Mouse (Mus musculus): Measurements from ENCODE around the gene Lpin2. TPM values are rescaled to one million over a fixed set of nuclear protein-coding genes. Genes with fewer than 3 reads are reported as not detected.

Gene Lpin2
- polyA plus RNA-seq, 1 experiment from 2014 or later: 41.8 TPM

- no peaks in the 10 kb centered on the region for H3K27me3 ChIP-seq
- 67% methylated on average over 1 of the region's 1 CpGs for WGBS
- H3K4me3 ChIP-seq: no peak overlapping the region
- no peak overlapping the region for H3K9ac ChIP-seq
- 0 out of 2 replicates have a peak, but pooled peaks cover 3% of the 10 kb centered on the region for H3K9me3 ChIP-seq
- H3K36me3 ChIP-seq: no peaks in the 10 kb centered on the region
- no peak for ATAC-seq (ENCODE audit: low FRiP score)
- H3K4me2 ChIP-seq: no peak overlapping the region
- no peak overlapping the region for H3K27ac ChIP-seq
- peaks cover 16% of the 10 kb centered on the region for H3K4me1 ChIP-seq (replicated peaks)
These were observed 11.1 kb downstream of the Lpin2 start for GRCm38 (mm10) chr17:71193485-71193884.

- Histone ChIP-seq H3K4me2 (no peak overlapping the region), H3K36me3 (no peaks in the 10 kb centered on the region), H3K9ac (no peak overlapping the region), H3K27ac (no peak overlapping the region), H3K4me1 (replicated peaks) (peaks cover 16% of the 10 kb centered on the region), H3K9me3 (0 out of 2 replicates have a peak, but pooled peaks cover 3% of the 10 kb centered on the region), H3K27me3 (no peaks in the 10 kb centered on the region), H3K4me3 (no peak overlapping the region)
- no peak for ATAC-seq (ENCODE audit: low FRiP score)
- 83% methylated on average over 3 of the region's 3 CpGs for WGBS
These were observed 12.7 kb downstream of the Lpin2 start for GRCm38 (mm10) chr17:71194906-71195632.

- Histone ChIP-seq H3K27me3 (no peaks in the 10 kb centered on the region), H3K4me3 (no peak overlapping the region), H3K9me3 (0 out of 2 replicates have a peak, but pooled peaks cover 3% of the 10 kb centered on the region), H3K9ac (no peak overlapping the region), H3K4me1 (replicated peaks) (peaks cover 21% of the 10 kb centered on the region), H3K4me2 (peak overlapping the region; percentile 22), H3K27ac (no peak overlapping the region), H3K36me3 (no peaks in the 10 kb centered on the region)
- no peak for ATAC-seq (ENCODE audit: low FRiP score)
- 60% methylated on average over 10 of the region's 10 CpGs for WGBS
These were observed 13.5 kb downstream of the Lpin2 start for GRCm38 (mm10) chr17:71195633-71196391.

DNA sequence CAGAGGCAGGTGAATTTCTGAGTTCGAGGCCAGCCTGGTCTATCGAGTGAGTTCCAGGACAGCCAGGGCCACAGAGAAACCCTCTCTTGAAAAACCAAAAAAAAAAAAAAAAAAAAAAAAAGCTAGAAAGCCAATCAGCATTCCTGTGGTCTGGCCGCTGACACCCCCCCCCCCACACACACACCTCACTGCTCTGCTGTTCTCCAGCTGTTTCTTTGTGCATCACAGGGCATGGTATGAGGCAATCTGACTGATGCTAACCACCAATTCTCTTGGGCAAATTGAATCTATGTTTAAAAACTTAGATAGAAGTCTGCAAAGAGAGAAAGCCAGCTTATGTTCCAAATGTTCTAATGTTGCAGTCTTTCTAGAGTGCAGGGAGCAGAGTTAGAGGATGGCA lies 14.1 kb downstream of the Lpin2 start:
- Histone ChIP-seq H3K9ac (no peak overlapping the region), H3K4me3 (no peak overlapping the region), H3K4me1 (replicated peaks) (peaks cover 21% of the 10 kb centered on the region), H3K36me3 (no peaks in the 10 kb centered on the region), H3K27me3 (no peaks in the 10 kb centered on the region), H3K9me3 (0 out of 2 replicates have a peak, but pooled peaks cover 3% of the 10 kb centered on the region), H3K4me2 (no peak overlapping the region), H3K27ac (no peak overlapping the region)
- WGBS: 66% methylated on average over 3 of the region's 3 CpGs
- ATAC-seq (ENCODE audit: low FRiP score): no peak

DNA sequence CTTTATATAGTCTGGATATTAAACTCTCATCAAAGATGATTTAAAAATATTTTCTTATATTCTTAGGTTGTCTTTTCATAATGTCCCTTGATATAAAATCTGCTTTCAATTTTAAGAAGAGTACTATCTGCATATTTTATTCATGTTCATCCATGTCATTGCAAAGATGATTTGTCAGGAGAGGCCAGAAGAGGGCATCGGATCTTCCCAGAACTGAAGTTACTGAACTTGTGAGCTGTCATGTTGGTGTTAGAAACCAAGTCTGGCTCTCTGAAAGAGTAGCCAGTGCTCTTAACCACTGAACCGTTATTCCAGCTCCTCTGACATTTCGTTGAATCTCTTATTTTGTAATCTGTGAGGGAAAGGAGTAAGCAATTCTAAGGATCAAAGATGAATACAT lies 17.0 kb downstream of the Lpin2 start:
- no peak overlapping the region for H3K4me2 ChIP-seq
- 85% methylated on average over 3 of the region's 3 CpGs for WGBS
- peaks cover 23% of the 10 kb centered on the region for H3K4me1 ChIP-seq (replicated peaks)
- no peaks in the 10 kb centered on the region for H3K36me3 ChIP-seq
- no peaks in the 10 kb centered on the region for H3K27me3 ChIP-seq
- H3K27ac ChIP-seq: no peak overlapping the region
- no peak for ATAC-seq (ENCODE audit: low FRiP score)
- H3K4me3 ChIP-seq: no peak overlapping the region
- H3K9ac ChIP-seq: no peak overlapping the region
- no peaks in the 10 kb centered on the region for H3K9me3 ChIP-seq

DNA sequence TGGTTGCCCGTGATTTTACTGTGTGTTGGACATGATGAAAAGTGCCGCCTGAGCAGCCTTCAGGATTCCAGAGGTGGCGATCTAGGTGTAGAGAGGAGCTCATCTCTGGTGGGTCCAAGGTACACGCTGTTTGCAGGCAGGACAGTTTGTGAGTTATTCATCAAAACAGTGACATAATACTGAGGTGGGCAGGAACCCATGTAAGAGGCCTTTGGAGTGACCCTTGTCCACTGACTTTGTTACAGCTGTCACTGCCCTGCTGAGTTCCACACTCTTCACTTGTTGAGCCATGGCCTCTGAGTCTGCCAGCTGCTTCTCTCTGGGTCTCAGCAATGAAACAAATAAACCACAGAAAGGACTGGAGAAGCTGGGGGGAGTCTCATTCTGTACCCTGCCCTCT lies 19.8 kb downstream of the Lpin2 start:
- ATAC-seq (ENCODE audit: low FRiP score): no peak

DNA sequence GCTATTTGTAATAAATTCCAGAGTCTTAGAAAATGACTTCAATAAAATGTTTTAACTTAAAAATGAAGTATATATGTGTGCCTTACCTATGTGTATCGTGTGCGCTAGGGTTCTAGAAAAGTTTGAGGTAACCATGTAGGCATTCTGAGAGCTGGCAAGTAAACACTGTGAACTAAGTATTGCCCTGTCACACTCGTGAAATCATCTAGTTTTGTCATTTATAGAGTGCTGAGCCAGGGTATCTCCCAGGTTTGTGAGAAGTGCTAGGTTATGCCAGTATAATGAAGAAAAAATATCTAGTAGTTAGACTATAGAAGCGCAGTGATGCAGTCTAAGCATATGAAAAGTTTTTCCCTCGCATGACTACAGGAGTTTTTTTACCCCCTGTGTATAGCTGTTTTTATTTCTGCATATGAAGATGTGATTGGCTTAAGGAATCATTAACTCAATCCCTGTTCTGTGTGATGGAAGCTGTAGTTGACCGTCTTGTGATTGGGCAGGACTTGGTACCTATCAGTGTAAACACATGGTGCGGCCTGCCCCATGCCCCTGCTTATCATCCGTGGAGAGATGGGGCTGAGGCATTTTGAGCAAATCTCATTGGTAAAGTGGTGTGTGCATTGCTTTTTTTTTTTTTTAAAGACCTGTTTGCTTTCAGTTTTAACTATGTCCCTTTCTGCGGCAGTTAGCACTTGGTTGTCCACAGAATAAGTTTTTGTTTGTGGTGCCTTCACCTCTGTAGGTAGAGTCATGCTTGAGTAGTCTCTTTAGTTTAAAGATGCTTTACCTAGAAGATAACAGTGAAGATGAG lies 21.8 kb downstream of the Lpin2 start:
- Histone ChIP-seq H3K27me3 (no peaks in the 10 kb centered on the region), H3K4me3 (no peak overlapping the region), H3K4me1 (replicated peaks) (peaks cover 15% of the 10 kb centered on the region; the same call in 1 of the 2 replicates), H3K9me3 (no peaks in the 10 kb centered on the region), H3K27ac (no peak overlapping the region), H3K36me3 (no peaks in the 10 kb centered on the region), H3K9ac (no peak overlapping the region), H3K4me2 (no peak overlapping the region)
- 95% methylated on average over 9 of the region's 9 CpGs for whole genome bisulfite sequencing
- ATAC-seq (ENCODE audit: low FRiP score): no peak

More for the DNA sequence above, 19.8 kb downstream of the Lpin2 start:
- no peak overlapping the region for H3K4me3 ChIP-seq
- no peaks in the 10 kb centered on the region for H3K27me3 ChIP-seq
- no peak overlapping the region for H3K4me2 ChIP-seq
- no peak overlapping the region for H3K27ac ChIP-seq
- WGBS: 59% methylated on average over 4 of the region's 4 CpGs
- H3K9me3 ChIP-seq: no peaks in the 10 kb centered on the region
- H3K9ac ChIP-seq: no peak overlapping the region
- peaks cover 15% of the 10 kb centered on the region; the same call in 1 of the 2 replicates for H3K4me1 ChIP-seq (replicated peaks)
- H3K36me3 ChIP-seq: no peaks in the 10 kb centered on the region

- Histone ChIP-seq H3K9me3 (no peaks in the 10 kb centered on the region), H3K9ac (no peak overlapping the region), H3K4me3 (no peak overlapping the region), H3K27me3 (no peaks in the 10 kb centered on the region), H3K4me1 (replicated peaks) (peaks cover 15% of the 10 kb centered on the region; the same call in 1 of the 2 replicates), H3K4me2 (no peak overlapping the region), H3K36me3 (no peaks in the 10 kb centered on the region), H3K27ac (no peak overlapping the region)
- 89% methylated on average over 6 of the region's 6 CpGs for WGBS
- ATAC-seq (ENCODE audit: low FRiP score): no peak
These were observed 22.4 kb downstream of the Lpin2 start for GRCm38 (mm10) chr17:71204809-71205091.

DNA sequence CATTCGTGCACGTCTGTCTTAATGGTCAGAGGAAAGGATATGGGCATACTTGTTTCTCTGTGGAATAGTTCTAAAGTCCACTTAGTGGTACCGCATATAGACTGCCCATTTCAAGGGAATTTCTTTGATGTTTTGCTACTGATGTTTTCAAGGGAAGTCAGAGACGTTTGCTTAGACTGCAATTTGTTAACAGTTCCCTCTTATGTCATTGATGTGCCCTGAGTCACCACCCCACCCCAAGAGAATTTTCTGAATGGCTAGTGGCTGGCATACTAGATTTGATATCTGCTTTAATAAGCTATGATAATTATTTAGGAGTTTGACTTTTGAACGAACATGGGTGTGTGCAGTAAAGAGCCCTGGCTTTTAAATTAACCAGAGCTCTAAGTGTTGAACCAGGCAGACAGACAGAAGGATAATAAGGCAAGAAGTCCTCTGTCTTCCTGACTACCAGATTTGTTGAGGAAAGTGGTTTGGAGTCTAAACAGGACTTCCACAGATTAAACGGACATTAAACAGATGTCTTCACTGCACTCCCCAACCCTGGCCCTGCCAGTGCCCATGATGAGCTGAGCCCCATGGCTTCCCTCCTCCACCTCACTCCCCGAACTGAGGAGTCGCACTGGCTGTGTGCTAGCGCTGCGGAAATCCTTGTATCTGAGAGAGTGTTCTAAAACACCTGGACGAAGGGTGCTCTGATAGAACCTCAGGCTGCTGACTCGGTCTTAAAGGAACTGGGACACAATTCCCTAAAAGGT lies 24.0 kb downstream of the Lpin2 start:
- no peak for ATAC-seq (ENCODE audit: low FRiP score)
- Histone ChIP-seq H3K27me3 (no peaks in the 10 kb centered on the region), H3K27ac (no peak overlapping the region), H3K9me3 (no peaks in the 10 kb centered on the region), H3K36me3 (no peaks in the 10 kb centered on the region), H3K9ac (no peak overlapping the region), H3K4me2 (no peak overlapping the region), H3K4me3 (no peak overlapping the region), H3K4me1 (replicated peaks) (peaks cover 10% of the 10 kb centered on the region; the same call in 1 of the 2 replicates)
- WGBS: 87% methylated on average over 12 of the region's 12 CpGs

GRCm38 (mm10) chr17:71207268-71207667 lies 24.9 kb downstream of the Lpin2 start:
- no peak for ATAC-seq (ENCODE audit: low FRiP score)
- no peak overlapping the region for H3K4me2 ChIP-seq
- 97% methylated on average over 3 of the region's 3 CpGs for WGBS
- no peak overlapping the region for H3K27ac ChIP-seq
- no peaks in the 10 kb centered on the region for H3K27me3 ChIP-seq
- peaks cover 12% of the 10 kb centered on the region; the same call in 1 of the 2 replicates for H3K4me1 ChIP-seq (replicated peaks)
- no peaks in the 10 kb centered on the region for H3K9me3 ChIP-seq
- H3K9ac ChIP-seq: no peak overlapping the region
- no peak overlapping the region for H3K4me3 ChIP-seq
- no peaks in the 10 kb centered on the region for H3K36me3 ChIP-seq

DNA sequence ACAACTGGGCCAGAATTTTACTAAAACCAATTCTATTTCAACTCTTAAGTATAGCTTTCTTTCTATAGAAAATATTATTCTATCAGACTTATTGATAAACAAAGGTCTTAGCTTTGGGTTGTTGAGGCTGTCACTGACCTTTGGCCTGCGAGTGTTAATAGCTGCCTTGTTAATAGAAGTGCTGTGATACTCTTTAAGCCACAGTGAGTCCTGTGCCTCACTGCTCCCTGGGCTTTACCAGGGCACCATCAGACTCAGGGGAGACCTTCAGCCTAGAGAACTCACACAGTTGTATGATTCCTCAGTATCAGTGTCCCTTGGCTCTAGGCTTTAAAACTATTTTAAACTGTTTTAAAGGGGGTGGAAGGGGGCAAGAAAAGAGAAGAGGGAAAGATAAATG lies 26.0 kb downstream of the Lpin2 start:
- Histone ChIP-seq H3K27me3 (no peaks in the 10 kb centered on the region), H3K4me1 (replicated peaks) (peaks cover 10% of the 10 kb centered on the region; the same call in 1 of the 2 replicates), H3K9me3 (no peaks in the 10 kb centered on the region), H3K36me3 (no peaks in the 10 kb centered on the region), H3K9ac (no peak overlapping the region), H3K4me2 (no peak overlapping the region), H3K4me3 (no peak overlapping the region), H3K27ac (no peak overlapping the region)
- WGBS: 92% methylated on average over 1 of the region's 1 CpGs
- no peak for ATAC-seq (ENCODE audit: low FRiP score)

Measured in hindbrain, embryonic 13.5 days (tissue).